In the genomic region with DNA sequence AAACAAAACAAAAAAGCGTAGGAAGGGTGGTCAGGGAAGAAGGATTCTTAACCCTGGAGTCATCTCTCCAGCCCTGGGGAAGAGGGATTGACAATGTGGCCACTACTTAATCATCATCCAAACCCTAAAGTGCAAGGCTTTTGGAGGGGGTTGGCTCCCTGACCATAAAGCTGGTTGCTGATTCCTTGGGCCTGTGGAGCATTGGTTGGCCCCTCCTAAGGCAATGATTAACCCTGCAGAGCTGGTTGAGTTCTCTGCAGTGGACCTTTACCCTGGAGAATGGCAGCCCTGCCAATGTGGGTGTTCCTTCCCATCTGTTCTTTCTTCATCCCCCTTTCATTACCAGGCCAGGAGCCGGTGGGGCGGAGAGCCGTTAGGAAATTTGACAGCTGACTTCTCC, we compare ENCODE assay signal across 14 mouse cellular contexts.
DNase-seq lines count a peak whose midpoint lies in the region; ATAC-seq lines count a peak whose summit lies in the region.
"Had no signal": no experiment of that assay in that cellular context is flagged by ENCODE, and none has a peak within 500 bp of the region (broad histone marks: within the 10 kb centered on the region; RNA-seq: fewer than 3 reads in every experiment).

No protein-coding gene starts in this region.

- WGBS in midbrain, embryonic 12.5 days, result 74% methylated on average over 4 of the region's 4 CpGs
- WGBS in midbrain, embryonic 15.5 days, result 69% methylated on average over 4 of the region's 4 CpGs

- no peak overlapping the region for H3K9ac ChIP-seq in midbrain, embryonic 12.5 days (replicated peaks)
- no peak overlapping the region for H3K9ac ChIP-seq in midbrain, embryonic 15.5 days
- H3K9ac ChIP-seq: embryonic facial prominence, embryonic 12.5 days had no signal

- no peak for ATAC-seq in midbrain, embryonic 12.5 days (ENCODE audit: low FRiP score, low read depth)
- no peak for ATAC-seq in midbrain, embryonic 15.5 days (replicated peaks)

- peak; percentile 93 for DNase-seq in kidney, adult 11 months
- peak; percentile 62 to 76 for DNase-seq in kidney, postnatal 4 days
- DNase-seq in yolk sac, embryonic 10.5 days (ENCODE audit: low spot score), result peak; percentile 73
- no peak for DNase-seq in lung, adult 18-20 months
- DNase-seq in heart, postnatal 10 days, result no peak
- no peak for DNase-seq in layer of hippocampus, adult 18-20 months (ENCODE audit: low spot score in 2 of 2)
- DNase-seq: cerebellum, adult 9-10 months; lung, postnatal 4 days; thymus, postnatal 36 days had no signal

- H3K27me3 ChIP-seq in midbrain, embryonic 12.5 days, result no peaks in the 10 kb centered on the region
- H3K27me3 ChIP-seq in midbrain, embryonic 15.5 days (replicated peaks), result no peaks in the 10 kb centered on the region
- H3K27me3 ChIP-seq: CH12.LX; embryonic facial prominence, embryonic 12.5 days had no signal

- H3K36me3 ChIP-seq in midbrain, embryonic 12.5 days, result no peaks in the 10 kb centered on the region
- H3K36me3 ChIP-seq in midbrain, embryonic 15.5 days (replicated peaks), result no peaks in the 10 kb centered on the region
- H3K36me3 ChIP-seq: heart, embryonic 10.5 days had no signal

- peaks cover 21% of the 10 kb centered on the region for H3K4me1 ChIP-seq in midbrain, embryonic 12.5 days
- H3K4me1 ChIP-seq in midbrain, embryonic 15.5 days, result peaks cover 29% of the 10 kb centered on the region

- H3K9me3 ChIP-seq in midbrain, embryonic 12.5 days, result no peaks in the 10 kb centered on the region
- H3K9me3 ChIP-seq in midbrain, embryonic 15.5 days, result no peaks in the 10 kb centered on the region
- H3K9me3 ChIP-seq: embryonic facial prominence, embryonic 12.5 days; heart, embryonic 10.5 days had no signal

- no peak overlapping the region for H3K4me2 ChIP-seq in midbrain, embryonic 12.5 days (replicated peaks)
- H3K4me2 ChIP-seq in midbrain, embryonic 15.5 days, result no peak overlapping the region
- H3K4me2 ChIP-seq: embryonic facial prominence, embryonic 12.5 days had no signal

- H3K4me3 ChIP-seq in midbrain, embryonic 12.5 days, result no peak overlapping the region
- H3K4me3 ChIP-seq in midbrain, embryonic 15.5 days, result no peak overlapping the region
- H3K4me3 ChIP-seq: embryonic facial prominence, embryonic 12.5 days; heart, embryonic 10.5 days had no signal

- H3K27ac ChIP-seq in midbrain, embryonic 12.5 days (replicated peaks), result 0 out of 2 replicates have a peak overlapping the region, but pooled peaks have one; percentile 16
- no peak overlapping the region for H3K27ac ChIP-seq in midbrain, embryonic 15.5 days
- H3K27ac ChIP-seq: embryonic facial prominence, embryonic 12.5 days; heart, embryonic 10.5 days had no signal

- intact Hi-C loops in heart, postnatal 10 days (cut with DNase I), result no loop called here

Comparison
In these comparisons a context has a peak if more than half of its experiments do, and no peak if none do; other contexts are left out.
1. DNase-seq: peak in kidney, adult 11 months (single experiment), kidney, postnatal 4 days (2 of 2) and yolk sac, embryonic 10.5 days (single experiment); none in lung, adult 18-20 months (0 of 2), heart, postnatal 10 days (0 of 2) and layer of hippocampus, adult 18-20 months (0 of 2).